Mouse (Mus musculus) left cerebral cortex, adult 18-20 months (tissue): ENCODE measurements around the gene Pitpnc1. TPM values are rescaled to one million over a fixed set of nuclear protein-coding genes. Genes with fewer than 3 reads are reported as not detected.

ENCODE experiments used
- DNase-seq, 2 experiments: peaks; one replicate each; pipeline ENCODE4 v3.0.0; 2021 to 2022; ENCODE audit warnings: low spot score in 2 of 2, mixed read lengths in 1 of 2
- total RNA-seq, 2 experiments: library from RNA; stranded (reverse); gene quantifications; 2 replicates each; pipeline ENCODE4 v1.2.3; 2021

The Pitpnc1 gene
- total RNA-seq, 2 experiments from 2014 or later, result 48.5 to 51.7 TPM

DNA sequence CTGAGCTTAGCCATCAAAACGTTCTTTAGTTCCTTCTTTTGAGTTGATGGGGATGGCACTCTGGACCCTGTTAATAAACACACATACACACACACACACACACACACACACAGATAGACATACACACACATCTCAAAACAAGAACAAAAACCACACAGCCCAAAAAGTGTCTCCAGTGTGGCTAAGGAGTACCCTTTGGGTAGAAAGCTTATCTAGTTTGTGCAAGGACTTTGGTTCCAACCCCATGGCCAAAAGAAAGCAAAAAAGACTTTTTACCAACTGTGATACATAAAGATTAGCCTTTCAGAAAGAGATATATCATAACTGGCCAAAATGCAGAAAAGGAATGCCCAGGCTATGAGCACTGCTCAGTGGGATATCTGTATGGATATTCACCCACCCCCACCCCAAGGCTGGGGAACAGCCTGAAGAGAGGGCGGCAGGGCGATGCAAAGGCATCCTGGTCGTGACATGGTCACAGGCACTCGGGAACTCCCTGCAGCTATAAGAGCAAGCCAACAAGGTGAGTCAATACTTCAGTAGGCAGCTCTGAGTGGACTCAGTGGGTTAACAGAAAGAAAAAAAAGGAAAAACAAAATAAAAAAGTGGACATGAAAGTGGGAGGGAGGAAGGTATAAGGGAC lies 60.3 kb downstream of the Pitpnc1 start:
- DNase-seq, result no peak

DNA sequence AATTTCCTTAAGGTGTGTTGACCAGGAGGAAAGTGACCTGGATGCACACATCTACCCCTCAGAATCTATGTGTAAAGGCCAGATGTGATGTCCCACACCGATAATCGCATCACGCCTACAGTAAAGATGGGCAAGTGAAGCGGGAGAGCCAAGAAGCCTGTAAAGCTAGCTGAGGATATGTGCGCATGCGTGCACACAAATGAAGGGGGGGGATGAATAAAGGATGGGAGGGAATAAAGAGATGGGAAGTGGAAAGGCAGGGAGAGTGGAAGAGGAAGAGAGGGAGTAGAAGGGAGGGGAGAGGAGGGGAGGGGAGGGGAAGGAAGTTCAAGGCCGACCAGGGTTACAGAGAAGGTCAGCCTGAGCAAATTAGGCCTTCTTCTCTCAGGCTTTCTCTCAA lies 61.6 kb downstream of the Pitpnc1 start:
- no peak for DNase-seq

GRCm38 (mm10) chr11:107407698-107408097 lies 62.8 kb downstream of the Pitpnc1 start:
- DNase-seq, result no peak

DNA sequence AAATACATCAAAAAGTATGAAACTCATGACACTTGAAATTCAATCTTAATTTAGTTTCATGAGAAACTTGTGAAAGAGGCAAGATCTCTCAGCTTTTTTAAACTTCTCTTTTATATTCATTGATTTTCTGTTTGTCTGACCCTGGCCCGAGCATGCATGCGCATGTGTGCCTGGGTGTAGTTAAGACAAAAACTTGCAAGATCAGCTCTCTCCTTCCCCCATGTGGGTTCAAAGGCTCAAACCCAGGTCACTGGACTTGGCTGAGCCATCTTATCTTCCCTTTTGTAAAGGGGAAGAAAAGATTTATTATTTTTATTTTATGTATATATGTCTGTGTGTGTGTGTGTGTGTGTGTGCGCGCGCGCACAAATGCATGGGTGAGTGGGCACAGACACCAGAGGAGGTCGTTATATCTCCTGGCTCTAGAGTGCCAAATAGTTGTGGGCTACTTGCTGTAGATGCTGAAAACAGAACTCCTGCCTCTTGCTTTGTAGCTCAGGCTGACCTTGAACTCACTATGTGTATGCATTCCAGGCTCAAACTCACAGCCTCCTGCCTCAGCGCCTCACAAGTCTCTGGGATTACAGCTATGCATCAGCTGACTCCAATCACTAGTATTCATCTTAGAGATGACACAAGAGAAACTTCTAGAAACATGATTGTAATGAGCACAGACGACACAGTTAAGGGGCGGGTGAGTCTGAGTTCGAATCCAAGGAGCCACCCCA lies 64.7 kb downstream of the Pitpnc1 start:
- no peak for DNase-seq

GRCm38 (mm10) chr11:107403309-107403708 lies 67.2 kb downstream of the Pitpnc1 start:
- DNase-seq, result no peak

- no peak for DNase-seq
These were observed 68.5 kb downstream of the Pitpnc1 start for GRCm38 (mm10) chr11:107401839-107402590.

DNA sequence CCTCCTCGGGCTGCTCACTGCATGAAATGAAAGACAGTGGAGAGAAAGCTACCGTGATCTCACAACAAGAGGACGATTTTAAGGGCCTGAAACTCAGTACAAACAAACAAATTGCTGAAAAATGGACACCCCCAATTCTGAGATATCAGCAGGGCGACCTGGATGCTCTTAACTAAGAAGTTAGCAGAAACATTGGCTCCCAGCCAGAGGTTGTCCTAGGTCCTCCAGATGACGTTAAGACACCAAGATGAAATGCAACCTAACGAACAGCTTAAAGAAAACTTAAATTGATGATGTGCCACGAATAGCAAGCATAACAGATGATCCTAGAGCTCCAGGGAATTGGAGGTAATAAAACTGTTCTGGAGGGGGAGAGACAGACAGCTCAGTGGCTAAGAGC lies 69.7 kb downstream of the Pitpnc1 start:
- no peak for DNase-seq

- DNase-seq, result no peak
These were observed 70.5 kb downstream of the Pitpnc1 start for GRCm38 (mm10) chr11:107400005-107400404.

GRCm38 (mm10) chr11:107397326-107397998 lies 73.0 kb downstream of the Pitpnc1 start:
- DNase-seq, result no peak

DNA sequence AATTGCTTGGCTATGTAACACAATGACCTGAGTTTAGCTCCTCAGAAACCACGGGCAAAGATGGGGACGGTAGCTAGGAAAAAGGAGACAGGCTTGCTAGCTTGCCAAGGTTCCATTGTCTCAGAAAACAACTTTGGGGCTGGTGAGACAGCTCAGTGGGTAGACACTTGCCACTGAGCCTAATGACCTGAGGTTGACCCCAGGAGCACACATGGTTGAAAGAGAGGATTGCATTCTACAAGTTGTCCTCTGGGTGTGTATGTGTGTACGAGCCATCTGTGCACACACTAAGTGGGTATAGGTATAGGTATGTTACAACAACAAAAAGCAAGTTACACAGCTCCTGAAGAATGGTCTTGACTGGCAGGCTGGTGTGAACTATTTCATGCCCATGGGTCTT lies 76.3 kb downstream of the Pitpnc1 start:
- DNase-seq, result no peak

- no peak for DNase-seq
These were observed 76.7 kb downstream of the Pitpnc1 start for GRCm38 (mm10) chr11:107393828-107394165.

- no peak for DNase-seq
These were observed 77.2 kb downstream of the Pitpnc1 start for GRCm38 (mm10) chr11:107393154-107393827.

DNA sequence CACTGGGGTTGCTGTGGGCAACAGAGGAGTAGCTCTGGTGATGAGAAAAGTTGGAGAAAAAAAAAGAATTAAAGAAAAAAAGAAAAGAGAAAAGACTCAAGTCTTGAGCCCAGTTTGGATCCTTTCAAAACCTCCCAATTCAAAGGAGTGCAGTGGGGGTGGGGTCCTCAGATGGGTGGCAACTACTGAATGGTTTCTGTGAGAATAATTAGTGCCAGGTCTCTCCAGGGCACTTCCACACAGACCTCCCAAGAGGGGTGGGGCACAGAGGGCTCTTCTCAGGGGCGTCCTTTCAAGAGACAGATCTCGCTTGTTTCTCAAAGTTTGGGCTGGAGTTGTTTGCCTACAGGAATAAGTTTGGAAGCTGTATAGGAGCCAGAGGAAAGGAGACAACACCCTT lies 80.0 kb downstream of the Pitpnc1 start:
- DNase-seq, result no peak

DNA sequence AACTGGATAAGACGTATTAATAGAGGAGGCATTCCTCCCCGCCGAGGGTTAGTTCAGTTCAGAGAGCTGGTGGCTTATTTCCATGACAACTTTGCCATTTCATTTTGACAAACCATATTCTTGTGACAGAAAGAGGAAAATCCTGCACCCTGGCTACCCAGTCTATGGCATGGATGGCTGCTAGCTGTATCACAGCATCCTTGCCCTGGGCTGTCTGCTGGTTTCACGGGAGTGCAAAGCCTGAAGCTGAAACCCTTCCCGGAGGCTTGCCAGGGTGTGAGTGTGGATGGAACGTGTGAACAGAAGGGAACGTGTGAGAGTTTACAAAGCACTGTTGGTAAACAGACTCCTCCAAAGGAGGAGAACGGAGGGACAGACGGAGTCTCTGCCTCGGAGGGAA lies 80.5 kb downstream of the Pitpnc1 start:
- no peak for DNase-seq

DNA sequence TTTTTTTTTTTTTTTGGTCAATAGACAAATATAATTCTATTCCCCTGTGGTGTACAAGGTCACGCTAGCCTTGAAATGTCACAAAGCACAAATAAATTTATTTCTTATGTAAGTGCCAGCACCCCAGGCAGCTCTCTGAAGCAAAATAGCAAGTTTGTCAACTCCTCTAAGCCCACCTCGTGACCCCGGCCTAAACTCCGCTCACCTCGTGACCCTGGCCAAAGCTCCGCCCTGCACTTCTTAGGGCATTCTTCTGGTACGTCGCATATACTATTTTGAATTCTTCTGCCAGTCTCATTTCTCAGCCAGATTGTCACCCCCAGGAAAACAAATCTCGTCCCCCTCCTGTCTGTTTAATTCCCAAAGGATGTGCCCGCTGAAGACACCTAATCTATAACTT lies 84.0 kb downstream of the Pitpnc1 start:
- no peak for DNase-seq

- DNase-seq, result no peak
These were observed 85.2 kb downstream of the Pitpnc1 start for GRCm38 (mm10) chr11:107385306-107385705.

- DNase-seq, result no peak
These were observed 86.5 kb downstream of the Pitpnc1 start for GRCm38 (mm10) chr11:107383985-107384384.

- DNase-seq, result no peak
These were observed 90.5 kb downstream of the Pitpnc1 start for GRCm38 (mm10) chr11:107379965-107380364.

DNA sequence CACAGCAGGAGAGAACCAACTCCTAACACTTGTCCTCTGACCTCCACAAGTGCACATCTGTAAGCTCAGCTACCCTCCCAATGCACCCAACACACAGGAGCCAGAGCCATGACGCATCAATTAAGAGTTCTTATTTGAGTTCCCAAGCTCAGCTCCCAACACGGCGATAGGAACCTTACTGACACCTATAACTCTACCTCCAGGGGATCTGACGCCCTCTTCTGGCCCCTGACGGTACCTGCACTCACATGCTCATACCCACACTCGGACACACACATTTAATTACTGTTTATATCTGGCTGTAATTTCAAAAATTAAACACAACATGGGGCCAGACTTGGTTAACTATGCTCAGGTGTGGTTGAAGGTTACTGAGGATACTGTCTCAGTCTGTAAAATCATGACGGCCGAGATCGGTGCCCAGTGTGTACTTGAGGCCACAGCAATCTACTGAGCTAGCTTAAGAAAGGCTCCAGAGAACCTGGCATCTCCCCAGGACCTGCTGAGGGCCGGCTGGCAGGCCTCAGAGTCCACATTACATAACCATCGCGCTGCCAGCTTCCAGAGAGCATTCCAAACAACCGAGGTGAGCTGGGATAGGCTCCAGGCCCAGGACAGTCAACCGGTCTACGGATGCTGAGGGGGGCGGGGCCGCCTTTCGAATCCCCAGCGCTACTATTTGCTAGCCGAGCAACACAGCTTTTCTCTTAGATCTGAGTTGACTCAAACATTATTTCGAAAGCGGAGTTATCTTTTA lies 91.2 kb downstream of the Pitpnc1 start:
- DNase-seq, result peak; percentile 42 to 46

GRCm38 (mm10) chr11:107377326-107377725 lies 93.2 kb downstream of the Pitpnc1 start:
- no peak for DNase-seq
